Mouse (Mus musculus) cerebellum, adult 11 months (tissue): ENCODE results near the gene Dll3.

Experiments used
- DNase-seq: peaks from one replicate; pipeline ENCODE4 v3.0.0; 2022

Gene Dll3

GRCm38 (mm10) chr7:28301616-28302433, at the start of gene Dll3:
Gene Dll3 (minus strand): TSS chr7:28302238.
- no peak for DNase-seq

- no peak for DNase-seq
Measured at GRCm38 (mm10) chr7:28351676-28352191, 49.7 kb upstream of the Dll3 start.

GRCm38 (mm10) chr7:28350155-28350883, 48.3 kb upstream of the Dll3 start, which contains the start of gene Rps16:
Gene Rps16 (plus strand): TSS chr7:28350652.
- peak; percentile 97 for DNase-seq

DNA sequence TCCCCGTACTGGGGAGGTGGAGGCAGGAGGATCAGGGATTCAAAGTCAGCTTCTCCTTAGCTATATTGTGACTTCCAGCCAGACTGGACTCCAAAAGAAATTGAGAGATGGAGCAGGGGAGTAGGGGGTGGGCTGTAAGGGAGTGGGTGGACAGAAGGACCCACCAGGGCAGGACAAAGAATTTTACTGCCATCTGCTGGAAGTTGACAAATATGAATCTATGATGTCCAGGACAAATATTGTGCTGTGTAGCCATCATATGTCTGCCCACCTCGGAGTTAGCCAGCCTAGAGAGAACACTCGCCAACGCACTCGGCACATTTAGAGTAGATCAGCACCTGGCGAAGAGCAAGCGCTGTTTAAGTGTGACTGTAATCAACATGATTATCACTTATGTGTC, 46.6 kb upstream of the Dll3 start:
- DNase-seq = no peak

- DNase-seq = no peak
Measured at GRCm38 (mm10) chr7:28347746-28348145, 45.7 kb upstream of the Dll3 start.

- peak; percentile 59 for DNase-seq
Measured at GRCm38 (mm10) chr7:28344637-28345036, 42.6 kb upstream of the Dll3 start.

- no peak for DNase-seq
Measured at GRCm38 (mm10) chr7:28341381-28341780, 39.3 kb upstream of the Dll3 start.

DNA sequence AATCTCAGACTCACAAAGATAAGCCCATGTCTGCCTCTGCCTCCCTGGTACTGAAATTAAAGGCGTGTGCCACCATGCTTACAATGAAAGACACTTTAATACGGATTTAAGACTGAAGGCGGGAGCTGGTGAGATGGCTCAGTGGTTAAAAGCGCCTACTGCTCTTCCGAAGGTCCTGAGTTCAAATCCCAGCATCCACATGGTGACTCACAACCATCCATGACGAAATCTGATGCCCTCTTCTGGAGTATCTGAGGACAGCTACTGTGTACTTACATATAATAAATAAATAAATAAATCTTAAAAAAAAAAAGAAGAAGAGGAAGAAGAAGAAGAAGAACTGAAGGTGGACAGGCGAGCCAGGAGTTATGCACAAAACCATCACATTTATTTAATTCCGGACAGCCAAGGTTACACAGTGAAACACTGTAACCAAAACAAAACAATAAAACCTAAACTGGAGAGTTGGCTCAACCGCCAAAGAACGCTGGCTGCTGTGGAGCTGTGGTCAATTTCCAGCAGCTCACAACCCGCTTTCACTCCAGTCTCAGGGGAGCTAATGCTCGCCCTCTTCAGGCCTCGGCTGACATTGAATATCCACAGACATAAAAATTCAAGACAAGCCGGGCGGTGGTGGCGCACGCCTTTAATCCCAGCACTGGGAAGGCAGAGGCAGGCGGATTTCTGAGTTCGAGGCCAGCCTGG, 37.3 kb upstream of the Dll3 start:
- peak; percentile 38 for DNase-seq

- DNase-seq = peak; percentile 95
Measured at GRCm38 (mm10) chr7:28338108-28338998, 36.3 kb upstream of the Dll3 start, which contains the start of gene Supt5. Gene Supt5 (minus strand): TSS chr7:28338746.

GRCm38 (mm10) chr7:28335471-28335870, 33.4 kb upstream of the Dll3 start:
- DNase-seq = no peak

- DNase-seq = no peak
Measured at GRCm38 (mm10) chr7:28334534-28334933, 32.5 kb upstream of the Dll3 start.

DNA sequence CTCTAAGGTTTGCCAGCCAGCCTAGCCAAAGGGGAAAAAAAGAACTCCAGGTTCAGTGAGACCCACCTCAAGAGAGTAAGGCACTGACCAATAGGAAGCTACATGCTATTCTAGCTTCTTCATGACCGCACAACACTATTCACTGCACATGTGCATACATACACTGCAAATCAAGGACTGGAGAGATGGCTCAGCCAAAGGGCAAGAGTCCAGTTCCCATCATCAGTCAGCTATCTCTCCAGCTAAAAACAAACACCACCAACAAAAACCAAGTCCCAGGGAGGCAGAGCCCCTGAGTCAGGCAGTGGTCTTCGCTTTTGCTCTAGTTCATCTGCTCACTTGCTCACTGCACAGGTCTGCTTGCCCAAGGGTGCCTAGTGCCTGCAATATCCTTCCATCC, 26.2 kb upstream of the Dll3 start:
- DNase-seq = no peak

GRCm38 (mm10) chr7:28326457-28326856, 24.4 kb upstream of the Dll3 start:
- no peak for DNase-seq

GRCm38 (mm10) chr7:28325293-28325692, 23.3 kb upstream of the Dll3 start:
- DNase-seq = no peak

DNA sequence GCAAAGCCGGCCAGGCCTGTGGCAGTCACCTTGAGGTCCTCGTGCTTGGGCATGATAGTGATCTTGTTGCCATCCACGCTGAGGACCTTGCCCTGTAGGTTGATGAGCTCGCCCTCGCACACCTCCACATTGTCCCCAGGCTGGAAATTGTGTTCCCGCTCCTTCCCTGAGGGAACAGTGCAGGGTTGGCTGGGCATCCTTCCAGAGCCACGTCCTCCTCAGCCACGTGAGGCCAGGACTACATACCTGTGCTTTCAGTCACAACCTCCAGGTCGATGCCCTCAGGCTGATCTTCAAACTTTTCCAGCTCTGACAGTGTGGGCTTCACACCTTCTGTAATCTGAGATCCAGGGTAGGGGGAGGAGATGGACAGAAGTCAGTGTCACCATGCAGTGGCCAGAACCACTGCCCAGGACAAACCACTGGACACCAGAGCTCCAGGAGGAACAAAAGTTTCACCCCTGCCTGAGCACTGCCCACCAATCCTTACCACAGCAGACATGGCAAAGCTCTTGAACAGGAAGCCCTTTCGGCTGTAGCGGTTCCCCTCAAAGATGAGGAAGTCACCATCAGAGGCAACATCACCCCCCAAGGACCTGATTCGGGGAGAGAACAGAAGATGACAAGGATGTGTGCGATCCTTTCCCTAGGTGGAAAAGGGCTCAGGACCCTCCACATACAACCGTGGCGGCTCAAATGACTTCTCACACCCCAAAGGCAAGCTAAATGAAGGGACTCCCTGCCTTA, 20.1 kb upstream of the Dll3 start:
- no peak for DNase-seq

DNA sequence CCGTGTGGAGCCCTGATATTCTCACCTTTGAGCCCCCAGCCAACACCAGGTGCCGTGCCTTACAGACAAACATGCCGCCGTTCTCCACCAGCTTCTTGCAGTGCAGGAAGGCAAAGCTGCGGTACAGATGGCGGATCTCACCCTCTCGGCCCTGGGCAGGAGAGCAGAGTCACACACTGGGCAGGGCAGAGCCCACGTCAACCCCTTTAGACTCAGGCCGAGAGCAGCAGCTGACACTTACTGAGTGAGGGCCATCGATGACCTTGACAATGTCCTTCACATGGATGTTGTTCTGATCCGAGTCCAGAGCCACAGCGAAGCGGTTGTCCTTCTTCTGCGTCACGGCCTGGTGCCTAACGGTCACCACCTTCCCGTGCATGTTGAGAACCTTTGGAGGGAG, 16.7 kb upstream of the Dll3 start:
- DNase-seq = no peak

DNA sequence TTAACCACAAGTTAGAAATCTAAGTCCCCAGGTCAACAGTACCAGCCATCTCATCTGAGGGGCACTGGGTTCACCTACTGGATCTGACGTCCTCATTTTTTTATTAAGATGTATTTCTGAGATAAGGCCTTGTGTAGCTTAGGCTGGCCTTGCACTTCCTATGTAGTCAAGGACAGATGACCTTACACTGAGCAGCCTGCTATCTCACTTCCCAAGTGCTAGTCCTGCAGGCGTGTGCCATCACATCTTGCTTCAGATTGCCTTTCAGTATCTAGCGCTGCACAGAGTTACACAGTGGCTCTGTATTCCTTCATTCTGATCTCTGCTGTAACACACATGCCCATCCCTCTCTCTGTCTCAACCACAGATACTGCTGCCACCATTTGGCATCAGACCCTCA, 16.0 kb upstream of the Dll3 start:
- DNase-seq = no peak

DNA sequence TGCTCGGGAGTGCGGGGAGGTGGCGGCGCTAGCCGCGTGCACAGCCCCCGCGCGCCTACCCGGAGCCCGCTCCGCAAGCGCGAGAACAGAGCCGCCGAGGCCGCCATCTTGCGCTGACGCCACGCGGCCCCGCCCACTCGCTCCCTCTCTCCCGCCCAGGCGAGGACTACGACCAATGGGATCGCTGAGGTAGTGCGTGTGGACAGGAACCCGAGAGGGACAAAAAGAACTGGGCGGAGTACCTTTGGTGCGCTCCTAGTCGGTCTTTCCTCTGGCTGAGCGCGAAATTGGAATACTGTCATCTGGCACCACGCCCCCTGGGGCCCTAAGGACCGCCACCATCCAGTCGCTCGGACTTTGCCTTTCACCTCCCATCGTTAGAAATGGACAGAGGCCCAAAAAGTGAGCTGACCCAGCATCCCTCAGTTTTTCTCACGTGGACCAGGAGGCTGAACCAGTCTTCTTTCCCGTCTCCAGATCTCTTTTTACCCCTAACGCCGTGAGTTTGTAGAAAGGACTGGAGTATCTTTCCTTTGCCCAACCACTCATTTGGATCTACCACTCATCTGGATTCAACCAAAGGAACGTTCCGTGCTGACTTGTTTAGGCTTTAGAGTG, 10.0 kb upstream of the Dll3 start, which contains the start of gene Timm50:
TSS of gene Timm50 (minus strand) at position 147 of the 618 bp plus-strand sequence.
- peak; percentile 96 for DNase-seq

- DNase-seq = no peak
Measured at GRCm38 (mm10) chr7:28311151-28311925, 9.3 kb upstream of the Dll3 start.

DNA sequence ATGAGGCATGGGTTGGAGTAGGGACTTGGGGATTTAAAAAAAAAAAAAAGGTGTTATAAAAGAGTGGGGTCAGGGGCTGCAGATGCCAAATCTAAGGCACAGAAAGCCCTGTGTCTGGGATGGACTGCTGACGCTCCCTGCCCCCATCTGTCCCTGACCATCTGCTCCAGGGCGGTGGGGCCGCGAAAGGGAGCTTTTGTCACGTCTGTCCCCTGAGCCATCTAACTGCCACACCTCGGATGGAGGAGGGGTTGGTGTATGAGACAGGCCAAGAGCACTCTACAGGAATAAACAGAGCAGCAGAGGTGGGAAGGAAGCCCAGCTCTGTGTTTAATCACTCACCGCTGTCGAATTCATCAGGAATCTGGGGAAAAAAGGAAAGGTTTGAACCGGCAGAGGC, 7.7 kb upstream of the Dll3 start:
- no peak for DNase-seq
